Mouse (Mus musculus): Measurements from ENCODE around the gene Tmem117.

- TF ChIP-seq CTCF (IDR thresholded peaks at IDR 0.05; ENCODE audit: low read depth, low read length) (no peak), POLR2A (IDR thresholded peaks at IDR 0.05; ENCODE audit: borderline replicate concordance, low read depth, low read length) (no peak)
Measured at GRCm38 (mm10) chr15:94587826-94588715, 41.0 kb upstream of the Tmem117 start.

All from bone marrow macrophage, adult 2 months (primary cell).